Mouse (Mus musculus) MEL (cell line): Measurements from ENCODE around the gene Btnl10. TPM values are rescaled to one million over a fixed set of nuclear protein-coding genes. Genes with fewer than 3 reads are reported as not detected.

Experiments
- DNase-seq: peaks from one replicate; pipeline ENCODE4 v3.0.0; 2011; ENCODE audit warnings: low read depth, low spot score
- H3K27ac ChIP-seq: 2 replicates; pipeline ENCODE4 v1.5.1; 2012; ENCODE audit warnings: low read depth, mild to moderate bottlenecking, control low read depth, low read length, moderate library complexity; ENCODE audit not compliant: control insufficient read depth
- H3K27me3 ChIP-seq, 2 experiments: fragments of 150-350 bp in 1 of 2; sonication (generic) in 1 of 2; 2 replicates each; pipeline ENCODE4 v1.6.1; 2012; ENCODE audit warnings: low read length in 2 of 2, mild to moderate bottlenecking in 2 of 2, improper control_type of control experiment in 1 of 2, moderate library complexity in 1 of 2; ENCODE audit not compliant: insufficient read depth in 2 of 2, control insufficient read depth in 1 of 2
- H3K36me3 ChIP-seq, 2 experiments: 2 replicates each; pipeline ENCODE4 v1.6.1; 2012 to 2014; ENCODE audit warnings: low read length in 2 of 2, improper control_type of control experiment in 1 of 2, inconsistent platforms in 1 of 2, mild to moderate bottlenecking in 1 of 2; ENCODE audit not compliant: insufficient read depth in 2 of 2, control insufficient read depth in 1 of 2
- H3K4me1 ChIP-seq, 2 experiments: fragments of 150-350 bp in 1 of 2; sonication (generic) in 1 of 2; 2 replicates each; pipeline ENCODE4 v1.6.1; 2012; ENCODE audit warnings: low read length in 2 of 2, improper control_type of control experiment in 1 of 2, mild to moderate bottlenecking in 1 of 2; ENCODE audit not compliant: insufficient read depth in 2 of 2, control insufficient read depth in 1 of 2
- H3K4me3 ChIP-seq, 2 experiments: fragments of 150-350 bp in 1 of 2; sonication (generic) in 1 of 2; 2 replicates each; pipeline ENCODE4 v1.5.1; 2012; ENCODE audit warnings: low read depth in 2 of 2, low read length in 2 of 2, mild to moderate bottlenecking in 2 of 2, moderate library complexity in 2 of 2, control low read depth in 1 of 2, improper control_type of control experiment in 1 of 2; ENCODE audit not compliant: control insufficient read depth in 1 of 2, insufficient read depth in 1 of 2
- H3K79me2 ChIP-seq: 2 replicates; pipeline ENCODE4 v1.6.1; 2012; ENCODE audit warnings: mild to moderate bottlenecking, low read length, moderate library complexity; ENCODE audit not compliant: control insufficient read depth, poor library complexity, insufficient read depth
- H3K9ac ChIP-seq: 2 replicates; pipeline ENCODE4 v1.6.1; 2012; ENCODE audit warnings: low read depth, mild to moderate bottlenecking, control low read depth, low read length, moderate library complexity; ENCODE audit not compliant: control insufficient read depth, poor library complexity, severe bottlenecking
- H3K9me3 ChIP-seq: fragments of 150-350 bp; sonication (generic); replicated peaks from 2 replicates; pipeline ENCODE4 v1.6.1; 2012; ENCODE audit warnings: mild to moderate bottlenecking, low read length, improper control_type of control experiment, moderate library complexity; ENCODE audit not compliant: insufficient read depth
- BHLHE40 ChIP-seq: IDR thresholded peaks from 2 replicates; pipeline ENCODE4 v1.6.1; 2012; ENCODE audit warnings: low read depth, mild to moderate bottlenecking, inconsistent platforms, low read length, improper control_type of control experiment, borderline replicate concordance
- EP300 ChIP-seq, 2 experiments: IDR thresholded peaks; 2 replicates each; pipeline ENCODE4 v1.6.1; 2011; ENCODE audit warnings: improper control_type of control experiment in 2 of 2, low read length in 2 of 2, low read depth in 1 of 2, mild to moderate bottlenecking in 1 of 2
- GATA1 ChIP-seq: IDR thresholded peaks from 2 replicates; pipeline ENCODE4 v1.6.1; 2011; ENCODE audit warnings: low read depth, low read length, improper control_type of control experiment
- HCFC1 ChIP-seq: IDR thresholded peaks from 2 replicates; pipeline ENCODE4 v1.6.1; 2012; ENCODE audit warnings: low read depth, mild to moderate bottlenecking, inconsistent platforms, low read length, improper control_type of control experiment, moderate library complexity
- MAZ ChIP-seq: IDR thresholded peaks from 2 replicates; pipeline ENCODE4 v1.6.1; 2012; ENCODE audit warnings: low read depth, mild to moderate bottlenecking, inconsistent platforms, low read length, improper control_type of control experiment
- MYC ChIP-seq: IDR thresholded peaks from 2 replicates; pipeline ENCODE4 v1.6.1; 2011; ENCODE audit warnings: low read depth, mild to moderate bottlenecking, low read length, improper control_type of control experiment, moderate library complexity
- POLR2AphosphoS2 ChIP-seq: IDR thresholded peaks from 2 replicates; pipeline ENCODE4 v1.6.1; 2011; ENCODE audit warnings: low read length, improper control_type of control experiment
- POLR2AphosphoS5 ChIP-seq: IDR thresholded peaks from 2 replicates; pipeline ENCODE4 v1.6.1; 2012; ENCODE audit warnings: low read depth, borderline replicate concordance, mild to moderate bottlenecking, inconsistent platforms, low read length, moderate library complexity, mixed read lengths
- SIN3A ChIP-seq: IDR thresholded peaks from 2 replicates; pipeline ENCODE4 v1.6.1; 2012; ENCODE audit warnings: low read length, improper control_type of control experiment, inconsistent platforms
- TAL1 ChIP-seq: IDR thresholded peaks from 2 replicates; pipeline ENCODE4 v1.6.1; 2012; ENCODE audit warnings: mild to moderate bottlenecking, inconsistent platforms, low read length, moderate library complexity, mixed read lengths
- TCF12 ChIP-seq: IDR thresholded peaks from 2 replicates; pipeline ENCODE4 v1.6.1; 2014; ENCODE audit warnings: low read depth, mild to moderate bottlenecking, inconsistent platforms, low read length, improper control_type of control experiment, moderate library complexity
- ZC3H11A ChIP-seq: IDR thresholded peaks from 2 replicates; pipeline ENCODE4 v1.6.1; 2012; ENCODE audit warnings: low read depth, mild to moderate bottlenecking, inconsistent platforms, low read length, improper control_type of control experiment
- polyA plus RNA-seq, 2 experiments: library from polyadenylated mRNA; stranded (reverse) in 1 of 2; unstranded in 1 of 2; fragments of >175 nt in 1 of 2; fragments of >200 nt in 1 of 2; gene quantifications; 2 replicates each; pipeline versions ENCODE4 v1.2.1 to v1.2.4; 2012; ENCODE audit warnings: low replicate concordance in 2 of 2, low read depth in 1 of 2; ENCODE audit not compliant: insufficient read length in 2 of 2, insufficient read depth in 1 of 2, missing spikeins in 1 of 2
- total RNA-seq: library from RNA; depleted of rRNA; stranded (reverse); fragments of 300-350 nt; gene quantifications from 2 replicates; pipeline ENCODE4 v1.2.3, GENCODE M21; 2012

Btnl10 gene
- total and polyA plus RNA-seq, 3 experiments, result 0.92 to 1.7 TPM; not detected in 1

DNA sequence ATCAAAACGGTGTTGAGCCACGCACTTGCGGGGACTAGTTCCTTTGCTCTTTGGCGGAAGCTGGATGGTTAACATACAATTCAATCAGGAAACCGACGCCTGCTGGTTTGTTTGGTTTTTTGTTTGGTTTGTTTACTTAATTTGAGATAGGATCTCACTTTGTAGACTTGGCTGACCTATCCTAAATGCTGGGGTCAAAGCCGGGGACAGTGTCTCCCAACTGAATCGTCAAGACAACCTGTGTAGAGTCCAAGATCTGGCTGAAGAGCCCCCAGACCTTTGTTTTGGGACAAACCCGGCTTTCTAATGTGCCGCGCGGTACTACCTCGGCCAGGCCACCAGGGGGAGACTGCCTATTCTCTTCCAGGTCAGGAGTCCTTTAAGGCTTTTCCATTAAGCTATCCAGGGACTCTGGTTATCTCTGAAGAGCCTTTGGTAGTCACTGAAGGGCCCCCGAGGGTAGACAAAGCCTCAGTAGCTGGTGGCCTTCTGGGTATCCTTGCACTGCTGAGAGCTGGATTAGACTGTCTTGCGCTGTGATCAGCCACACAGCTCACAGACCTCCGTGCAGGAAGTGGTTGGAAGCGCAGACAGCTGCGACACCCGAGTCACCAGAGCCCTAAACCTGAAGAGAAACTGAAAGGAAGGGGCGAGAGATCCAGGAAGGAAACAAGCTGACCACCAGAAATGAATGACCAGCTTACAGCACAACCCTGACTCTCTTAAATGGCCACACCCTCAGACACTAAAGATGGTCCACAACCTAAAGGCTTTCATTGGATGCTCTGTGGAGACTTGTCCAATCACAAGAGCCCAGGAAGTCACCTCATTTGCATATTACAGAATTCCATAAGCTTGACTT, 10.3 kb downstream of the Btnl10 start (continued):
- TF ChIP-seq MYC (0 out of 2 replicates have a peak, but pooled peaks have one; percentile 31), POLR2AphosphoS5 (peak; percentile 62; the same call in 1 of the 2 replicates), HCFC1 (0 out of 2 replicates have a peak, but pooled peaks have one; percentile 27), BHLHE40 (no peak)

GRCm38 (mm10) chr11:58929055-58929454, 11.3 kb downstream of the Btnl10 start:
- Histone ChIP-seq H3K9me3 (no peaks in the 10 kb centered on the region), H3K4me1 (peaks cover 4 to 15% of the 10 kb centered on the region in 2 experiments; a peak in 3 of 4 replicates)
- TF ChIP-seq MAZ (0 out of 2 replicates have a peak, but pooled peaks have one; percentile 30), GATA1 (no peak)
- TF ChIP-seq, all 39 proteins: peak for 1
- Histone ChIP-seq H3K9ac (no peak overlapping the region), H3K79me2 (peaks cover 1% of the 10 kb centered on the region; the same call in 1 of the 2 replicates), H3K36me3 (peaks cover 0 to 13% of the 10 kb centered on the region in 2 experiments; a peak in 2 of 4 replicates), H3K27me3 (no peaks in the 10 kb centered on the region), H3K27ac (no peak overlapping the region), H3K4me3 (no peak overlapping the region)
- no peak for DNase-seq

DNA sequence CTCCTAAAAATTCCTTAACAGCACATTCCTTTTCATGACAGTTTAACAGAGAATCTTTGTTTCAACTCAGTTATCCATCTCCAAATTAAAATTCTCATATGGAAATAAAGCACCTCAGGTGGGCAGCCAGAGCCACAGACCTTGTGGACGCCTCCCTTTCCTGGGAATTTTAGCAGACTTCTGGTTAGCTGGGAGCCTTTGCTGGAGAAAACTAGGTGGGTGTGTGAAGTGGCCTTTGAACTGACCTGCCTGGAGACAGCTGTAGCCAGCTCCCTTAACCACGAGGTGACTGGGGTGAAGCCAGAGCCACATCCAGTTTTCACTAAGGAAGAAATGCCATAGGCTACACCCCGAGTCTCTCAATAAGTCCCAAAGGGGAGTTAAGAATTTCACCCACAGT, 11.9 kb downstream of the Btnl10 start:
- Histone ChIP-seq H3K79me2 (peaks cover 1% of the 10 kb centered on the region; the same call in 1 of the 2 replicates), H3K4me3 (no peak overlapping the region), H3K9ac (no peak overlapping the region), H3K27ac (no peak overlapping the region), H3K4me1 (peaks cover 4 to 15% of the 10 kb centered on the region in 2 experiments; a peak in 3 of 4 replicates), H3K9me3 (no peaks in the 10 kb centered on the region), H3K36me3 (peaks cover 0 to 13% of the 10 kb centered on the region in 2 experiments; a peak in 2 of 4 replicates), H3K27me3 (no peaks in the 10 kb centered on the region)
- DNase-seq, result no peak
- TF ChIP-seq SIN3A (0 out of 2 replicates have a peak, but pooled peaks have one; percentile 24), ZC3H11A (no peak)

GRCm38 (mm10) chr11:58930254-58930653, 12.5 kb downstream of the Btnl10 start:
- no peak overlapping the region for H3K27ac ChIP-seq

More at GRCm38 (mm10) chr11:58930254-58930653, 12.5 kb downstream of the Btnl10 start:
- TF ChIP-seq GATA1 (peak; percentile 55; the same call in 1 of the 2 replicates), TCF12 (0 out of 2 replicates have a peak, but pooled peaks have one; percentile 48), POLR2AphosphoS2 (no peak), EP300 (IDR thresholded peaks at IDR 0.05; ENCODE audit: low read depth in 1 of 2, low read length in 2 of 2) (peak in 1 of 2 experiments; percentile 46; a peak in 2 of 4 replicates), TAL1 (peak; percentile 57; the same call in 1 of the 2 replicates)
- peaks cover 0 to 13% of the 10 kb centered on the region in 2 experiments; a peak in 2 of 4 replicates for H3K36me3 ChIP-seq
- peak; percentile 58 for DNase-seq
- H3K27me3 ChIP-seq, result no peaks in the 10 kb centered on the region
- peaks cover 1% of the 10 kb centered on the region; the same call in 1 of the 2 replicates for H3K79me2 ChIP-seq
- H3K9ac ChIP-seq, result no peak overlapping the region
- no peaks in the 10 kb centered on the region for H3K9me3 ChIP-seq
- no peak overlapping the region for H3K4me3 ChIP-seq
- H3K4me1 ChIP-seq, result peaks cover 4 to 15% of the 10 kb centered on the region in 2 experiments; a peak in 3 of 4 replicates
